Mouse (Mus musculus): Measurements from ENCODE around the gene Vmn2r36.
"Not testable (repeated sequence)": the region's sequence is repeated elsewhere in the genome, so short reads cannot be mapped to it uniquely, and the experiment has no call there.

The Vmn2r36 gene

DNA sequence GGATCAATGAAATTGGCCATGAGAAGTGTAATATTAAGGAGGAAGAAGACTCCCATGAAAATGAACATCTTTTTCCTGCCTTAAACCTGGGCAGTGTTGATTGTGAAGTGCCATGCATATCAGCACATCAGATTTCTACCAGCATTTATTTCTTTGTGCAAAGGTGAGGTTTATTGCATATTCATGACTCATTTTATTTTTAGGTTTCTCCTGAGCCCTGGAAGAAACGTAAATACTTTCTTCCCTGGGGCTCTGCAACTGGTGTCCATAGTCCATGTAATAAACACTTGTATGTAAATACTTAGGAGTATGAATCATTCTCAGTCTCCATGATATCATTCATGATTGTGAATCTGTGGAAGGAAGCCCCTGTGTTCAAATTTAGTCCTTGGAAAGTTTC is at the start of gene Vmn2r36:
Vmn2r36 (minus strand) TSS at position 101 of the 400 bp plus-strand sequence.
- DNase-seq (ENCODE audit: low spot score): not testable (repeated sequence)
